Mouse (Mus musculus) bone marrow macrophage, adult 2 months (primary cell): ENCODE results near the gene Zfp385b. TPM values are rescaled to one million over a fixed set of nuclear protein-coding genes. Genes with fewer than 3 reads are reported as not detected.

Source experiments
- H3K27ac ChIP-seq: 2 replicates; pipeline ENCODE4 v1.5.1; 2012; ENCODE audit warnings: low read depth, low read length; ENCODE audit not compliant: insufficient read depth
- H3K4me1 ChIP-seq: 2 replicates; pipeline ENCODE4 v1.6.1; 2012; ENCODE audit warnings: low read length; ENCODE audit not compliant: control insufficient read depth, insufficient read depth
- H3K4me3 ChIP-seq: 2 replicates; pipeline ENCODE4 v1.5.1; 2012; ENCODE audit warnings: mild to moderate bottlenecking, low read length, moderate library complexity; ENCODE audit not compliant: insufficient read depth
- CTCF ChIP-seq: IDR thresholded peaks from 2 replicates; pipeline ENCODE4 v1.5.1; 2012; ENCODE audit warnings: low read depth, mild to moderate bottlenecking, low read length, moderate library complexity
- POLR2A ChIP-seq: IDR thresholded peaks from 2 replicates; pipeline ENCODE4 v1.6.1; 2012; ENCODE audit warnings: mild to moderate bottlenecking, low read depth, low read length, borderline replicate concordance
- polyA plus RNA-seq: library from polyadenylated mRNA; stranded (reverse); fragments of >200 nt; gene quantifications from 2 replicates; pipeline ENCODE4 v1.2.4, GENCODE M21; 2012; ENCODE audit not compliant: missing spikeins, insufficient read depth, insufficient read length

The Zfp385b gene
- polyA plus RNA-seq, result not detected in 2 replicates

- Histone ChIP-seq H3K4me3 (no peak within 1 kb of the TSS), H3K4me1 (no peaks in the 10 kb centered on the region), H3K27ac (no peak within 1 kb of the TSS)
- no peak for TF ChIP-seq CTCF
- TF ChIP-seq POLR2A, result no peak
Observed at GRCm38 (mm10) chr2:77819539-77819938, at the start of gene Zfp385b. Zfp385b (minus strand) TSS chr2:77819639.

- Histone ChIP-seq H3K4me1 (no peaks in the 10 kb centered on the region), H3K4me3 (no peak overlapping the region), H3K27ac (no peak overlapping the region)
- TF ChIP-seq CTCF (no peak), POLR2A (no peak)
Observed at GRCm38 (mm10) chr2:77863934-77864333, 44.5 kb upstream of the Zfp385b start.

DNA sequence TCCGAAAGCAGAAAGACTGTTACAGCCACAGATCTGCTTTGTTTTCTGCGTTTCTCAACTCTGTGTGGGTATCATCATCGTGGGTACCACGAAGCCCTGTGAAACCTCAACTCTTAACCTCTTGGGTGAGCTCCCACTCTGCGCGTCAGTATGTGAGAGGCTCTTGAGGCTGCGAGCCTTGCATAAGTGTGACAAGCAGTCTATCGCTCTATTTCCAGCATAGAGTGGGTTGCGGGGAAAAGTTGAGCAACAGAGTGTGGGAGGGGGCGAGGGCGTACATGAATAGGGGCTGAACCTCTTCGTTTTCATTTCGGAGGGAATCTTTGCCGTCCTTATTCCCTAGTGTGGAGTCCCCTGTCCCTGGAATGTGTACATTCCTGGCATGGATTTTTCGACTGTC is 44.1 kb upstream of the Zfp385b start:
- Histone ChIP-seq H3K4me3 (no peak overlapping the region), H3K27ac (no peak overlapping the region), H3K4me1 (no peaks in the 10 kb centered on the region)
- no peak for TF ChIP-seq POLR2A
- no peak for TF ChIP-seq CTCF

- Histone ChIP-seq H3K4me3 (no peak overlapping the region), H3K4me1 (no peaks in the 10 kb centered on the region), H3K27ac (no peak overlapping the region)
- TF ChIP-seq CTCF (no peak), POLR2A (no peak)
Observed at GRCm38 (mm10) chr2:77841464-77841863, 22.0 kb upstream of the Zfp385b start.

GRCm38 (mm10) chr2:77839587-77839986 is 20.1 kb upstream of the Zfp385b start:
- TF ChIP-seq POLR2A (no peak), CTCF (no peak)
- Histone ChIP-seq H3K27ac (no peak overlapping the region), H3K4me3 (no peak overlapping the region), H3K4me1 (no peaks in the 10 kb centered on the region)

DNA sequence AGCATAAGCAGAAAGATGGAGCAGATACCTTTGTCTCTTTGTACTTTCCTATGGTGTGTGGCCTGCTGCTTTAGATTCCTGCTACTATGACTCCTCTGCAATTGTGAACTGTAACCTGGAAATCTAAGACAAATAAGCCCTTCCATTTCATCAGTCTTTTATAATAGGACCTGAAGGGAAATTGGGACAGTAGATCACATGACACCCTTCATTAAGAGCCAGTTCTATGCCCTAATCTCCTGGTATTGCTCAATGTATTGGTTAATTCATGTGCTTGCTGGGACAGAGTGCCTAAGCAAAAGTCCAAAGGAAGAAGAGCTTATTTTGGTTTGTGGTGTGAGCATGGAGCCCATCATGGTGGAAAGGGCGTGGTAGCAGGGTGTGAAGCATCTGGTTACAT is 19.2 kb upstream of the Zfp385b start:
- no peak overlapping the region for H3K27ac ChIP-seq
- no peaks in the 10 kb centered on the region for H3K4me1 ChIP-seq
- TF ChIP-seq CTCF (no peak), POLR2A (no peak)
- no peak overlapping the region for H3K4me3 ChIP-seq

DNA sequence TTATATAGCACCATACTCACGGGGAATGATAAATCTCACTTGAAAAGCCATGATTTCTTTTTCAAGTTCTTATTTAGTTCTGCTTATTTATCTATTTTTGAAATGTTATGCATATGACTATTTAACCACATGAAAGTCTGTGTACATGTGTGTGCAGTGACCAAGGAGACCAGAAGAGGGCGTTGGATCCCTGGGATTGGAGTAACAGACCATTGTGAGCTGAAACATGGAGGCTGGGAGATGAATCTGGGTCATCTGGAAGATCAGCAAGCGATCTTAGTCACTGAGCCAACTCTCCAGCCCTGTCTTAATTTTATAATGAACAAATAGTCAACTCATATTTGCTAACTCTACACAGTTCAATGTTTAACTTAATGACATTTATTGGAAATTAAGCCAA is 16.3 kb upstream of the Zfp385b start:
- TF ChIP-seq POLR2A (no peak), CTCF (no peak)
- Histone ChIP-seq H3K4me3 (no peak overlapping the region), H3K27ac (no peak overlapping the region), H3K4me1 (no peaks in the 10 kb centered on the region)

- H3K4me3 ChIP-seq, result no peak overlapping the region
- no peak overlapping the region for H3K27ac ChIP-seq
- TF ChIP-seq POLR2A (no peak), CTCF (no peak)
- no peaks in the 10 kb centered on the region for H3K4me1 ChIP-seq
Observed at GRCm38 (mm10) chr2:77826133-77826828, 6.8 kb upstream of the Zfp385b start.

GRCm38 (mm10) chr2:77823026-77823425 is 3.6 kb upstream of the Zfp385b start:
- no peak overlapping the region for H3K4me3 ChIP-seq
- no peak for TF ChIP-seq CTCF
- no peak for TF ChIP-seq POLR2A
- H3K27ac ChIP-seq, result no peak overlapping the region
- no peaks in the 10 kb centered on the region for H3K4me1 ChIP-seq

GRCm38 (mm10) chr2:77817357-77817894 is 2.0 kb downstream of the Zfp385b start:
- Histone ChIP-seq H3K4me1 (no peaks in the 10 kb centered on the region), H3K27ac (no peak overlapping the region), H3K4me3 (no peak overlapping the region)
- TF ChIP-seq POLR2A (no peak), CTCF (no peak)
